Mouse (Mus musculus): ENCODE data around the gene Tcf25.

GRCm38 (mm10) chr8:123404521-123404920 lies 31.0 kb downstream of the Tcf25 start:
- no peak for TF ChIP-seq TAL1 (IDR thresholded peaks at IDR 0.05; ENCODE audit: low read length)
- no peak for TF ChIP-seq GATA1 (IDR thresholded peaks at IDR 0.05; ENCODE audit: low read length)

Measured in erythroblast, embryonic 14.5 days (primary cell).